Comparison of ENCODE assay signal across 17 mouse cellular contexts in genomic region chr1:132928907-132929250, GRCm38 (mm10). TPM values are rescaled to one million over a fixed set of nuclear protein-coding genes. Genes with fewer than 3 reads are reported as not detected.
DNase-seq lines count a peak whose midpoint lies in the region; ATAC-seq and TF ChIP-seq lines count a peak whose summit lies in the region.
"Had no signal": no experiment of that assay in that cellular context is flagged by ENCODE, and none has a peak within 500 bp of the region (broad histone marks: within the 10 kb centered on the region; RNA-seq: fewer than 3 reads in every experiment).

No protein-coding gene starts in this region.

- H3K36me3 ChIP-seq in forebrain, embryonic 13.5 days (ENCODE audit: poor library complexity, severe bottlenecking), result no peaks in the 10 kb centered on the region
- H3K36me3 ChIP-seq in forebrain, embryonic 16.5 days (ENCODE audit: control insufficient read depth, insufficient read depth), result no peaks in the 10 kb centered on the region
- H3K36me3 ChIP-seq in ES-Bruce4 (ENCODE audit: control insufficient read depth, insufficient read depth, low read length, poor library complexity, severe bottlenecking), result no peaks in the 10 kb centered on the region
- no peaks in the 10 kb centered on the region for H3K36me3 ChIP-seq in hindbrain, embryonic 12.5 days
- no peaks in the 10 kb centered on the region for H3K36me3 ChIP-seq in midbrain, embryonic 15.5 days (replicated peaks)
- H3K36me3 ChIP-seq: heart, embryonic 13.5 days; kidney, embryonic 15.5 days had no signal

- H3K9ac ChIP-seq in forebrain, embryonic 13.5 days, result peak overlapping the region; percentile 9
- no peak overlapping the region for H3K9ac ChIP-seq in forebrain, embryonic 16.5 days (replicated peaks; ENCODE audit: low read depth, low read length)
- H3K9ac ChIP-seq in ES-Bruce4 (ENCODE audit: low read depth, poor library complexity, severe bottlenecking), result no peak overlapping the region
- no peak overlapping the region for H3K9ac ChIP-seq in hindbrain, embryonic 12.5 days
- H3K9ac ChIP-seq in midbrain, embryonic 15.5 days, result no peak overlapping the region
- H3K9ac ChIP-seq: heart, embryonic 13.5 days; kidney, embryonic 15.5 days; lung, embryonic 14.5 days had no signal

- H3K4me2 ChIP-seq in forebrain, embryonic 13.5 days, result no peak overlapping the region
- no peak overlapping the region for H3K4me2 ChIP-seq in forebrain, embryonic 16.5 days (ENCODE audit: low read length)
- H3K4me2 ChIP-seq in hindbrain, embryonic 12.5 days (replicated peaks), result peak overlapping the region; percentile 16; the same call in 1 of the 2 replicates
- H3K4me2 ChIP-seq in midbrain, embryonic 15.5 days, result no peak overlapping the region
- H3K4me2 ChIP-seq: heart, embryonic 13.5 days; lung, embryonic 14.5 days had no signal

- TF ChIP-seq POLR2A in ES-Bruce4 (IDR thresholded peaks at IDR 0.05; ENCODE audit: insufficient read depth, low read length), result no peak

- H3K4me3 ChIP-seq in forebrain, embryonic 13.5 days, result no peak overlapping the region
- no peak overlapping the region for H3K4me3 ChIP-seq in forebrain, embryonic 16.5 days (replicated peaks; ENCODE audit: low read length)
- H3K4me3 ChIP-seq in ES-Bruce4 (ENCODE audit: low read depth, low read length), result 0 out of 2 replicates have a peak overlapping the region, but pooled peaks have one; percentile 3
- H3K4me3 ChIP-seq in hindbrain, embryonic 12.5 days, result no peak overlapping the region
- no peak overlapping the region for H3K4me3 ChIP-seq in midbrain, embryonic 15.5 days
- H3K4me3 ChIP-seq: heart, embryonic 13.5 days; kidney, embryonic 15.5 days had no signal

- ATAC-seq in forebrain, embryonic 13.5 days, result 0 out of 2 replicates have a peak, but pooled peaks have one; percentile 33
- ATAC-seq in forebrain, embryonic 16.5 days, result no peak
- ATAC-seq in hindbrain, embryonic 12.5 days (ENCODE audit: low FRiP score), result peak; percentile 46; the same call in 1 of the 2 replicates
- no peak; the same call in 1 of the 2 replicates for ATAC-seq in midbrain, embryonic 15.5 days (replicated peaks)

- TF ChIP-seq CTCF in ES-Bruce4 (IDR thresholded peaks at IDR 0.05; ENCODE audit: low read depth, low read length), result no peak

- no peak for TF ChIP-seq EP300 in ES-Bruce4 (IDR thresholded peaks at IDR 0.05; ENCODE audit: insufficient read depth, low read depth, low read length)

- 58% methylated on average over 3 of the region's 3 CpGs for WGBS in forebrain, embryonic 13.5 days
- WGBS in forebrain, embryonic 16.5 days, result 51% methylated on average over 3 of the region's 3 CpGs
- WGBS in hindbrain, embryonic 12.5 days, result 51% methylated on average over 3 of the region's 3 CpGs
- 60% methylated on average over 3 of the region's 3 CpGs for WGBS in midbrain, embryonic 15.5 days

- H3K27ac ChIP-seq in forebrain, embryonic 13.5 days, result peak overlapping the region; percentile 48
- no peak overlapping the region for H3K27ac ChIP-seq in forebrain, embryonic 16.5 days (ENCODE audit: low read length)
- no peak overlapping the region for H3K27ac ChIP-seq in ES-Bruce4 (ENCODE audit: insufficient read depth, low read length)
- H3K27ac ChIP-seq in hindbrain, embryonic 12.5 days, result peak overlapping the region; percentile 83
- H3K27ac ChIP-seq in midbrain, embryonic 15.5 days, result peak overlapping the region; percentile 61
- H3K27ac ChIP-seq: heart, embryonic 13.5 days; kidney, embryonic 15.5 days had no signal

- H3K27me3 ChIP-seq in forebrain, embryonic 13.5 days, result no peaks in the 10 kb centered on the region
- no peaks in the 10 kb centered on the region for H3K27me3 ChIP-seq in forebrain, embryonic 16.5 days (replicated peaks; ENCODE audit: control insufficient read depth, insufficient read depth, low read length)
- H3K27me3 ChIP-seq in ES-Bruce4 (ENCODE audit: control insufficient read depth, insufficient read depth, low read length, poor library complexity, severe bottlenecking), result no peaks in the 10 kb centered on the region
- no peaks in the 10 kb centered on the region; the same call in 1 of the 2 replicates for H3K27me3 ChIP-seq in hindbrain, embryonic 12.5 days
- no peaks in the 10 kb centered on the region for H3K27me3 ChIP-seq in midbrain, embryonic 15.5 days (replicated peaks)
- H3K27me3 ChIP-seq: heart, embryonic 13.5 days; kidney, embryonic 15.5 days had no signal

- no peaks in the 10 kb centered on the region for H3K9me3 ChIP-seq in forebrain, embryonic 13.5 days (replicated peaks)
- H3K9me3 ChIP-seq in forebrain, embryonic 16.5 days (ENCODE audit: control insufficient read depth, low read length), result no peaks in the 10 kb centered on the region
- no peaks in the 10 kb centered on the region for H3K9me3 ChIP-seq in ES-Bruce4 (replicated peaks; ENCODE audit: control insufficient read depth, insufficient read depth, low read length, poor library complexity, severe bottlenecking)
- no peaks in the 10 kb centered on the region for H3K9me3 ChIP-seq in hindbrain, embryonic 12.5 days (replicated peaks)
- H3K9me3 ChIP-seq in midbrain, embryonic 15.5 days, result no peaks in the 10 kb centered on the region
- H3K9me3 ChIP-seq: heart, embryonic 13.5 days; kidney, embryonic 15.5 days had no signal

- DNase-seq in heart, adult 18-20 months, result no peak
- no peak for DNase-seq in frontal cortex, postnatal 25 days (ENCODE audit: low spot score in 2 of 2)
- no peak for DNase-seq in urinary bladder, postnatal 25 days (ENCODE audit: low spot score)
- DNase-seq: B cell, adult 2 months; cerebellum, adult 11 months; cerebellum, postnatal 36 days; gastrocnemius, postnatal 36 days; liver; lung, embryonic 14.5 days; thymus, adult 2 months had no signal

- H3K4me1 ChIP-seq in forebrain, embryonic 13.5 days, result peaks cover 13% of the 10 kb centered on the region
- H3K4me1 ChIP-seq in forebrain, embryonic 16.5 days (replicated peaks; ENCODE audit: control insufficient read depth, insufficient read depth, low read length), result peaks cover 6% of the 10 kb centered on the region; the same call in 1 of the 2 replicates
- no peaks in the 10 kb centered on the region for H3K4me1 ChIP-seq in ES-Bruce4 (ENCODE audit: control insufficient read depth, insufficient read depth, low read length)
- H3K4me1 ChIP-seq in hindbrain, embryonic 12.5 days, result peaks cover 19% of the 10 kb centered on the region
- peaks cover 14% of the 10 kb centered on the region for H3K4me1 ChIP-seq in midbrain, embryonic 15.5 days

RNA-seq across cellular contexts. Expression of gene Lrrn2, which starts 48.8 kb away (rescaled TPM):
- 22.2 and 25.6 TPM in 2 replicates for polyA plus RNA-seq in forebrain, embryonic 13.5 days (2015; fragmentation: Nextera tagmentation; extraction: Ambion mirVana)
- 48.6 and 53.8 TPM in 2 replicates for polyA plus RNA-seq in forebrain, embryonic 16.5 days (2015; fragmentation: Nextera tagmentation; extraction: Ambion mirVana)
- 0.18 and 0.37 TPM in 2 replicates for polyA plus RNA-seq in ES-Bruce4 (2011; ENCODE audit: insufficient read depth, insufficient read length, low read depth, missing spikeins)
- polyA plus RNA-seq in hindbrain, embryonic 12.5 days (2016; fragmentation: Nextera tagmentation; extraction: Ambion mirVana), result 17.0 and 18.8 TPM in 2 replicates
- 56.8 and 60.2 TPM in 2 replicates for polyA plus RNA-seq in midbrain, embryonic 15.5 days (2015; fragmentation: Nextera tagmentation; extraction: Ambion mirVana)
- 1 to 10 TPM; 3.8 to 4.2 TPM for total RNA-seq in heart, adult 18-20 months (2021)

Comparison
In these comparisons a context has a peak if more than half of its experiments do, and no peak if none do; other contexts are left out.
1. ATAC-seq: peak in forebrain, embryonic 13.5 days (single experiment) and hindbrain, embryonic 12.5 days (single experiment); none in forebrain, embryonic 16.5 days (single experiment) and midbrain, embryonic 15.5 days (single experiment).
2. H3K27ac ChIP-seq: peak in forebrain, embryonic 13.5 days (single experiment), hindbrain, embryonic 12.5 days (single experiment) and midbrain, embryonic 15.5 days (single experiment); none in forebrain, embryonic 16.5 days (single experiment) and ES-Bruce4 (single experiment).
3. RNA of gene Lrrn2, which starts 48.8 kb away (polyA plus RNA-seq): 56.8 to 60.2 TPM in midbrain, embryonic 15.5 days, 48.6 to 53.8 TPM in forebrain, embryonic 16.5 days, 22.2 to 25.6 TPM in forebrain, embryonic 13.5 days and 17.0 to 18.8 TPM in hindbrain, embryonic 12.5 days; 0.18 to 0.37 TPM in ES-Bruce4; every median in the first group is over 10 times any median in the second.